Mouse (Mus musculus) duodenum, adult 2 months (tissue): ENCODE data around the gene Lef1. TPM values are rescaled to one million over a fixed set of nuclear protein-coding genes. Genes with fewer than 3 reads are reported as not detected.

Source experiments
- polyA plus RNA-seq: library from polyadenylated mRNA; depleted of rRNA; stranded (reverse); fragments of >200 nt; gene quantifications from 2 replicates; pipeline ENCODE4 v1.2.3, GENCODE M21; 2012; ENCODE audit warnings: low replicate concordance; rRNA removed

Gene Lef1
- polyA plus RNA-seq = 0.57 and 0.97 TPM in 2 replicates

DNA sequence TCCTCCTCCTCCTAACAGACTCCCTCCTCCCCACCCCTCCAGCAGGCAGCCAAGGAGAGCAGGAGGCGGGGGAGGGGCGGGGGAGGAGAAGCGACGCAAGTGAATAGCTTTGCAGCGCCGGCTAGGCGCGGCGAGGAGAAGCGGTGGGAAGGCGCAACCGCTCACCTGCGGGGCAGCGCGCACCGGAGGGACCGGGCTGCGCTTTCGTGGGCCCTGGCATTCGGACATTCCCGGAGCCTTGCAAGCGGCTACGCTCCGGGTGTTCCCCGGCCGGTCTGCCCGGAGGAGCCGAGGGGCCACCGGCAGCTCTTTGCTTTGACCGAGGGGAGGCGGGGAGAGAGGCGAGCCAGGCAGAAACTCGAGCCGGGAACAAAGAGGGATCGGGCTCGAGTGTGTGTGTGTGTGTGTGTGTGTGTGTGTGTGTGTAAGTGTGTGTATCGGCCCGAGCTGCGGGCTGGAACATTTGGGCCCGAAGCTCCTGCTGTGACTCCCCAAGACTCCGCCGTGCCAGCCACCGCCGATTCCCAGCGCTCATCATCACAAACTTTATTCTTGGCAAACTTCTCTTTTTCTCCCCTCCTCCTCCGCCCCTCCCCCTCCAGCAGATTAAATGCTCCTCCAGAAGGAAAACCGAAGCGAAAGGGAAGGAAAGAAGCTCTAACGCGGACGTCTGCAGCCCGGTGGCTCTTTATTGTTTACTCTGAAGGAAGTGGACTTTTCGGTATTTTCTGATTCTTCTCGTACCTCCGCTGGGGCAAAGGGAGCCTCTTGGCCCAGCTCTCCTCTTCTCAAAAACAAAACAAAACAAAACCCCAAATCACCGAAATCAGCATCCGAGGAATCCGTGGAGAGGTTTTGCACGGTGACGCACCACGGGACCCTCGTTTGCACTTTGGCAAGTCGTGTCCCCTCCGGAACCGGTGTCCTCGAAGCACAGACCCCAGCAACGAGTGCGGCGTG is at the start of gene Lef1:
Gene Lef1, plus strand, starts transcription at position 281 of the 960 bp plus-strand sequence.

DNA sequence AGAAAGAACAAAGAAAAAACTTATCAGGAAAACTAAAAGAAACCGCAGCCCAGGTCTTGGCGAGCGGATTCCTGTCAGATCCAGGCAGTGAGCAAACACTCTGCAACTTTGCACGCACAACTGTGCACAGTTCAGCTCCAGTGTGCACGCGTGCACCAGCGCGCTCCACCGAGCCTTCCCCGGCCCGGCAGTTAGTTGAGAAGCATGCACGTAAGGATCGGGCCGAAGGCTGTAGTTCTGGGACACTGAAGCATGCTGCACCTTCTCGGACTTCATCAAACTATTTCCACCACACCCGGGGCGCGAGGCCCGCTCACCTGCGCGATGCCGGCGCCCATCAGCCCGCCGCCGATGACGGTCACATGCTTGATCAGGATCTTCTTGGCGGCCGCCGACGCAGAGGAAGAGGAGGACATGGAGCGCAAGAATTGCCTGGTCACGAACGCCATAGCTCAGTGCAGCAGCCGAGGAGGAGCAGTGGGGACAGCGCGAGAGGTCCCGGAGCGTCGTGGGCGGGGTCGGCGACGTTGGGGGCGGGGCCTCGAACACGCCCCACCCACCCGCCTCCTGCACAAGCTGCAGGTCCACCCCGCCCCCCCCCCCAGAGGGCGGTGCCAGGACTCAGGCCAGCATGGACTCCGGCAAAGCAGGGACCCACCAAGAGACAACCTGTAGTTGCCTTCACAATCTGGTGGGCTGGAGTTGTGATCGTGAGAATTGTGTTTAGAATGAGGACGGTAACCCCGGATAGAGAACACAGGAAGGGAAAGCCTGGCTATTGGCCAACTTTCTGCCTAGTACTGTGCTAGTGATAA is 161.5 kb downstream of the Lef1 start, which contains the start of gene Hadh:
Gene Hadh, minus strand, starts transcription at position 543 of the 815 bp plus-strand sequence.

Other genes starting within 250 kb of the Lef1 start
- gene Hadh, start 161.6 kb downstream of the Lef1 start, polyA plus RNA-seq = 320 and 401 TPM in 2 replicates
- gene Cyp2u1, start 192.8 kb downstream of the Lef1 start, polyA plus RNA-seq = 2.7 and 11.7 TPM in 2 replicates